Mouse (Mus musculus) left cerebral cortex, adult 11 months (tissue): ENCODE measurements at regions not wholly inside any gene's neighbourhood (a gene's known extent, or its start where the extent isn't known, plus 50 kb on each side); places are given as distances from the start of the nearest gene placed in this dataset.

ENCODE experiments used
- DNase-seq: peaks from one replicate; pipeline ENCODE4 v3.0.0; 2022; ENCODE audit warnings: low spot score

DNA sequence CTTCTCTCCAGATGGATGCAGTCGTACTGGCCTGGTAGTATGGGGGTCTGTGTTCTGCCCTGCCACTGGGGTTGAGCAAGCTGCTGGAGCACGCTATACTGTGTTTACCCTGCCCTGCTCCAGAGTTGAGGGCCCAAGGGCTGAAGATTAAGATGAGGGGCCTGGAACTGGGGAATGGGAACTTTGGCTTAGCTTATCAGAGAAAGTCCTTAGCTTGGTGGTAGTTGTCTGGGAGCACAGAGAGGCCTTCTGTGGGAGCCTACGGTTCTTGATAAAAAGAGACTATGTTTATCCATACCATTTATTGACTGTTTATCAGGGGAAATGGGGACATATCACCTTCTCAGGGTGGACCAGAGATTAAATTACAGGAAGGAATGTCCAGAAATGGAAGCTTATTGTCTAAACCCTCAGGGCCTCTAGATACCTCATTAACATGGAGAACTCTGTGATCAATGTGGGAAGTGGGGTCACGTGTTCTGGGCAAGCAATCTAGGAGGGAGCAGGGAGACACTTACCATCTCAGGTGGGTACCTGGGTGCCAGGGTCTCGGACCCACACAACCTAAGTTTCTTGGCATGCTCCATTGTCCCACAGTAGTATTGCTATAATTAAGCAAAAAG is 58.7 kb downstream of the Mycn start:
- DNase-seq, result no peak

DNA sequence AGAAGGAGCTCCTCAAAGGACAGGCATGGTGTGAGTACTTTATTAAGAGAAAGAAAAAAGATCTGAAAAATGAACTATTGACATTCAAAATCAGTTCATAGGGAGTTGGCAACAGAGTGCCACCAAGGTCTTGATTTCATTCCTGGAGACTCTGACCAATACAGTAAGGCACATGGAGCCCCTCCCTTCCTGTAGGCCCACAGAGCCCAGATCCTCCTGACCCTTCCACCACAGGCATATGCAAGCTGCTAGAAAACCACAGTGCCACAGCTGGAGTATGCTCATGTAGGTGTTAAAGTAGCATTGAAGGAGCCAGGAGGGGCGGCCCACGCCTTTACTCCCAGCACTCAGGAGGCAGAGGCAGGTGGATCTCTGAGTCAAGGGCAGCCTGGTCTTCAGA is 63.7 kb downstream of the Mycn start:
- no peak for DNase-seq

DNA sequence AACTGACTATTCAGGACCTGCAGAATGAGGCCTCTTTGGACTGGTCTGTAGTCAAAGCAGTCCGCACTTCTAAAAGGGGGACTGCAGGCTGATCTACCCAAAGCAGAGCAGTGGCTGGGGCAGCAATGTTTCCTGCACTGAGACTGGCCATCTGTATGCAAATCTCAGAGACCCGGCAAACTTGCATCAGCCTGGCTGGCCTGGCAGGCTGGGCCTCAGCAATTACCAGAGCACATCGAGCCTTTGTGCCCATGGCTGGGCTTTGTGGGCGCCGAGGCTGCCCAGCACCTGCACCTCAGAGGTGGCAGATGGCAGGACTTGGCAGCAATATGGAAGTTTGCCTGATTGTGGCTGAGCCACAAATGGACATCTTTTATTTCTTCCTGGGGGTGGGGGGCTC is 64.2 kb downstream of the Mycn start:
- DNase-seq, result no peak

DNA sequence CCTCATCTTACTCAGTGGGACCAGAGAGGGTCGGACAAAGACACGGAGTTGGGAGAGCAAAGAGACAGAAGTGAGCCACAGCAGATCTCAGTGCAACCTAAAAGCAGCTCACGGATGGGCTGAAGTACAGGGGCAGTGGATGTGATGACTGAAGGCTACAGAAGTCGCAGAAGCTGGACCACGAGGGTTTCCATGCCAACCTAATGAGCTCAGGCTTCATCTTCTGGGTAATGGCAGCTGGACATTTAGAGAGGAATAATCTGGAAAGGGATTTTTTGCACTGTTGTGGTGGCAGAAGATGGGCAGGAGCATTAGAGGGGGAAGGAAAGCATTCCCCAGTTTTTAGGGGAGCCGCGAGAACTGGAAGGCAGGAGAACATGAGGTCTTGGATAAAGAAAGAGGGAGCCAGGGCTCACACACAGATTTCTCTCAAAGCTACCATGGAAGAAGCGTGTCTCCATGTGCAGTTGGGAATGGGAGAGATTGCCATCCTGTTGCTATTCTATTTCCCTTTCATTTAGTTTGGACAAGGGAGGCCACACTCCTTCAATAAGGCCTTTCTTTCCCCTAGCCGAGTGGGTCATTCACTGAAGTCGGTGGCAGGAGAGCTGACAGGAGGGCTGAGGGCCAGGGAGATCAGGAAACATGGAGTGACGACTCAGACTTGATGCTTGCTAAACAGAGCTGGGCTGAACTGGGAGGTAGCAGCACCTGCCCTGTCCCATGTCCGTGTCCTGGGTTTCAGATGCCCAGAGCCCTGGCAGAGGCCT is 65.6 kb downstream of the Mycn start:
- no peak for DNase-seq

DNA sequence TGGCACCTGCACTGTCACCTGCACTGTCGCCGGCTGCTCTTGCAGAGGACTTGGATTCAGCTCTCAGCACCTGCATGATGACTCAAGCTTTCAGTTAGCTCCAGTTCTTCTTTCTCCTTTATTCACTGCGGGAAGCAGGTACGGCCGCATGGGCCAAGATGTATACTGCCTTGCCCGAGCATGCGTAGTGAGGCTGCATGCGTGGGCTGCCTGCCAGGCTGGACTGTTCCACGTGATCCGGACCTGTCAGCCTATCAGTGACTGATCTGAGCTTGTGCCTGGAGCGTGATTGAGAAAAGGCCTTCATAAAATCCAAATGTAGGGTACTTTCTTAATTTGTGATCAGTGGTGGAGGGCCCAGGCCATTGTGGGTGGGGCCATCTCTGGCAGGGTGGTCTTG is 68.2 kb downstream of the Mycn start:
- no peak for DNase-seq

DNA sequence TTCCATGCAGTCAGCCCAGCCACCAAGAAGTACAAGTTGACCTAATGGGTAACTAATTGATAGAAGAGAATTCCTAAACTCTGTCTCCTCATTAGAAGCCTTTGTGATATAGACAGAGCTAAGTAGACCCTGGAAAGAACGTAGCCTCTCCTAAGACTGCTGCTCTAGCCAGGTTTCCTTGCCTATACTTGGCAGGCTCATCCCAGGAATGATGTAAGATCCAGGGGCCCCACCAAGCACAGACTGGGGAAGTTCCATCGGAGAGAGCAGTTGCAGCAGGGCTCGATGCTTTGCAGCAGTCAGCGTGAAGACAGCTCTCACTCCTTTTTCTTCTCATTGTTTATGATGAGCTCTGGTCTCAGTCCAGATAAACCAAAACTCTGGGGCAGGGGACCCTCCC is 68.7 kb downstream of the Mycn start:
- no peak for DNase-seq

DNA sequence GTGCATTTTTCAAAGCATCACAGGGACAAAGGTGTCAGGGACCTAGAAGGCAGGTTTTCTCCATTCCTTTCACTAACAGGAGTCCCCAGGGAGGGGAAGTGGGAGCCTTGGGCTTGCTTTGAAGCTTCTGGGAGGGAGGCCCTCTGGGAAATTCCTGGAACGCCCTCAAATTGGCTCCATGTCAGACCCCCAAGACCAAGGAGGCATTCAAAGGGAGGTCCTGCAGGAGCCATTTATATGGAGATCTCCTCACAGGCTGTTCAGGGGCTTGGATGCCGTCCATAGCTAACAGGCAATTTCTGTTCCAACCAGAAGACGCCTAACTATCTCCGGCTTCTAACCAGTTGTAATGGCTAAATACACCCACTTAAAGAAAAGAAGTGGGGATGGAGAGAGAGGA is 70.4 kb downstream of the Mycn start:
- no peak for DNase-seq

DNA sequence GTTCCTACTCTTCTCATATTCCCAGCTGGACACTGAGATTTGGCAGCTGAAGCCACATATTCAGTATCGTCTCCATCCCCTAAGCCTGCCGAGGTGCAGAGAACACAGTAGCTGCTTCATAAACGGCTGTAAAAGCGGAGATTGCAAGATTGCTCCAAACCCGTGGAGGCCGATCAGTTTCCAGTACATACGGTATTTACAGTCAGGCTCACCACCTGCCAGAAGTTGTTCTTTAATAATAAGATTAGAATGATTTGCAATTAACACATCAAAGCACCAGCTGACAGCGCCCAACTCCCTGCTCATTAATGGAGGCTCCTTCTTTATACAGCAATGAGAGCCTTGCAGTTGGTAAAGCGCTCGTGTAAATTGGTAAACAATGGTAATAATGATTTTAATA is 75.1 kb downstream of the Mycn start:
- DNase-seq, result no peak

DNA sequence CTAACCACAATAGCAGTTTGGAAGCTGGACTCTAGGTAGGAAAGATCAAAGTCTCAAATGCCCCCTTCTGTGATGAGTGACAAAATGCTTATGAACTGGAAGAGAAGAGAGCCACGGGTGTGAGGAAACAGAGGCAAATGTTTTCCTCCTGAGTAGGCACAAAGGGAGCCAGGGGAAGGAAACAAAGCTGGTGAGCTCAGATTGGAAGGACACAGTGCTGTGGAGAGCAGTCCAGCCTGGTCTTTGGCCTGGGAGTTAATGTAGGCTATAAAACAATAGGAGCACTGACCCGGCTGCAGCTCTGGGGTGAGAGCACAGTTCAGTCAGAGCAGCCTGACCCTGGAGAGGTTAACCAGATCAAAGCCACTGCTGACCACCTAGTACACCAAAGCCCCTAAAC is 91.0 kb downstream of the Mycn start:
- no peak for DNase-seq

DNA sequence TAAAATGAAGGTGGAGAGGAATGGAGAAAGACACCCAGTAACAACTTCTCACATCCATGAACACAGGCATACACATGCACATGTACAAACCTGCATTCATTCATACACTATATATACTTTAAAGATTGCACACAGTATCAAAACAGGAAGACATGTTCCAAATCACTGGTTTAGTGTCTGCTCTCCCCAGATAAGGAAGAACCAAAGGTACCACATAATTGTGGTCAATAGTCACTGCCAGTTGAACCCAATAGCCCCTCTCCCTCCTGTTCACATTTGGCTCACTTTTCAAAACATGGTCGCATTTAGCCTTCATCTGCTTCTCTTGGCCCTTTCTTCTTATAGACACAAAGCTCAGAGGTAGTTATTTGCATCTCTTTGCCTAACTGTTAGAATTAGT is 95.0 kb downstream of the Mycn start:
- no peak for DNase-seq

DNA sequence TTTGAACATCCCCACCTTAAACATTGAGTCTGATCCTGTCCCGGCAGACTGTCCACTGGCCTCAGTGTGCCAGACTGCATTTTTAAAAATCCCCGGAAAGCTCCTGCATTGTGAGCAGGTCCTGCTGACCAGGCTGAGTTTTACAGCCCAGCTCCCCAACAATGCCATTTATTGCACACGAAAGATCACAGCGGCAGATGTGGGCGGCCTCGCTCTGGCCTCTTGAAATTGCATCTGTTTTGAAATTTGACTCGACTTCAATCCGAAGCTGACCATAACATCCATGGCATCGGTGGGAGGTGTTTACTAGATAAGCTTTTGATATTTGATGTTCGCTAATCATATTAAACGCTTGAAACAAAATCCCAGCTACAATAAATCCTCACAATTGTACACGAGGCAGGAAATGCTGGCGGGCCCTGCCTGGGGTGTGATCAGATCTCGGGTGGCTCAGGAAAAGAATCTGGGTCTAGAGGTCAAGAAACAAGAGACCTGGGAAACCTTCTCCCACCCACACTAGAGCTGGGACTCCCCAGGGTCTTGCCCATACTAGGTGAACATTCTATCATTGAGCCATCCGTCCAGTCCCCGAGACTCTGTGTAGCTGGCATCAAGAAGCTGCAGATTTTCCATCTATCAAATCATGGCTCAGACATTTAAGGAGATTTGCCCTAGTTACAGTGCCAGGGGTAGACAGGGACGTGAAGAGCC is 99.3 kb downstream of the Mycn start:
- DNase-seq, result no peak

DNA sequence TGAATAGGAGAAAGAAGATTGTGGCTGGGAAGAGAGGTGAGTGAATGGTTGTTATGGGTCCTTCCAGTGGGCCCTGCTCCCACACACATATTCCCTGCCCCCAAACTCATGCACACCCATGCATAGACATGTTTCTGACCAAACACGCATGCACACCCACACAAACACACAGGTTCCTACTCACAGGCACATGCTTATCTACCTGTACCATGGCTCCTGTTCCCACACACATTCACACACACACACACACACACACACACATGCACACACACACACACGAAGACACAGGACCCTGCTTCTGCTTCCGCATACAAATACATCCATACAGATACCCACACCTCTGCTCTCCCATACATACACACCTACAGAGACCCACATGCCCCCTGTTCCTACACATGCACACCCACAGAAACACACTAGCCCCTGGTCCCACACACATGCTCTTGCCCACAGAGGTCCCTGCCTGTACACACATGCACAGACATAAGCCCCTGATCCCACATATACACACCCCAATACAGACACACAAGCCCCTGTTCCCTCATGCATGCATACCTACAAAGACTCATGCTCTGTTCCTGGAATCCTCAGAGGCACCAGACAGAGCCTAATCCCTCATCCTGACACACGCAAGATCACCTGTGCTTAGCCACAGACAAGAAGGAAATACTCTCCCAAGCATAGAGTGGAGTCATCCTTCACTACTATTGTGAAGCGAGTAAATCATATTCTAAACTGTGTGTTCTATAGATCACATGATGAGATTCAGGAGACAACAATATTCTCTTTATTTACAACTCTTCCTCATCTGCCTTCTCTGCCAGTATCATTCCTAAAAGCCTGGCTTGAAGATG is 100.1 kb downstream of the Mycn start:
- DNase-seq, result no peak

DNA sequence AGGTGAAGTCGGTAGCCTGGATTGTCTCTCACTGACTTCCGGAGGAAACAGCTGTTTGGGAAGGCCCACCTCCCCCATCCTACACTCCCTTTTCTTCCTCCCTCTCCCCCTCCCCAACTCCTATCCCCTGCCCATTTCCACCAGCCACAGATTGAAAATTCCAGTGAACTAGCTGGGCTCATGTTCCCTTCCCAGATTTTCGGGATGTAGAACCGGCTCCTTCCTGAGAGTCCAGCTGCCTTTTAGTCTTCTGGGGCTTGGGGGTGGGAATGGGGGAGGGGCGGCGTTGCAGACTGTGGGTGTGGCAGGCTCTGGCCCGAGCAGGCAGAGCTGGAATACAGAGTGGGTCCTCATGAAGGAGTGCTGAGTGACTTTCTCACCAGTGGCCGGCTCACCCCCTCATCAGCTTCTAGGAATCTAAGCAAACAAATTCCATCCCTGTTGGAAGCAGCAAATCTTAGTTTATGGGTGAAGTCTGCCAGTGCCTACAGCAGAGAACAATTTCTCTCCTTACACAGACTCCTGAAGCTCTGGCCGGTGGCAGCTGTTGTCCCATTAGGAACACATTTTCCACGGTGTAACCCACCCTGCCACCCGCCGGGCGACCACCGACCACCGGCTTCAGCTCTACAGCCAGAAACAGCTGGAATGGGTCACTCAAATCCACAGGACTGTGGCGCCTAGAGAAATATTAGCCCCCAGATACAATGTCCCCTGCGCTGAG is 100.9 kb downstream of the Mycn start:
- no peak for DNase-seq

DNA sequence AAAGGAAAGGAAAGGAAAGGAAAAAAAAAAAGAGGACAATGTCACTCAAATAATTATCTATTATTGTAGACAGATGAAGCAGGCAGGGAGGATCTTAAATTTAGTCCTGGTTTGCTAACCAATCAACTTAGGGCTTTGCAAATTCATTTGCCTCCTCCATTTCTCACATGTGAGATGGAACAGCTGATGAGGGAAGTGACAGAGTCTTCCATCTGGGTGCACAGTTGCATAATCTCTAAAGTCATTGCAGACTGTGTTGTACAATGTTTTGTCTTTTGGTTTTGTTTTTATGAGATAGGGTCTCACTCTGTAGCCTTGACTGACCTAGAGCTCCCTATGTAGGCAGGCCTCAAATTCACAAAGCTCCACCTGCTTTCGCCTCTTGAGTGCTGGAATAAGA is 103.9 kb downstream of the Mycn start:
- no peak for DNase-seq

DNA sequence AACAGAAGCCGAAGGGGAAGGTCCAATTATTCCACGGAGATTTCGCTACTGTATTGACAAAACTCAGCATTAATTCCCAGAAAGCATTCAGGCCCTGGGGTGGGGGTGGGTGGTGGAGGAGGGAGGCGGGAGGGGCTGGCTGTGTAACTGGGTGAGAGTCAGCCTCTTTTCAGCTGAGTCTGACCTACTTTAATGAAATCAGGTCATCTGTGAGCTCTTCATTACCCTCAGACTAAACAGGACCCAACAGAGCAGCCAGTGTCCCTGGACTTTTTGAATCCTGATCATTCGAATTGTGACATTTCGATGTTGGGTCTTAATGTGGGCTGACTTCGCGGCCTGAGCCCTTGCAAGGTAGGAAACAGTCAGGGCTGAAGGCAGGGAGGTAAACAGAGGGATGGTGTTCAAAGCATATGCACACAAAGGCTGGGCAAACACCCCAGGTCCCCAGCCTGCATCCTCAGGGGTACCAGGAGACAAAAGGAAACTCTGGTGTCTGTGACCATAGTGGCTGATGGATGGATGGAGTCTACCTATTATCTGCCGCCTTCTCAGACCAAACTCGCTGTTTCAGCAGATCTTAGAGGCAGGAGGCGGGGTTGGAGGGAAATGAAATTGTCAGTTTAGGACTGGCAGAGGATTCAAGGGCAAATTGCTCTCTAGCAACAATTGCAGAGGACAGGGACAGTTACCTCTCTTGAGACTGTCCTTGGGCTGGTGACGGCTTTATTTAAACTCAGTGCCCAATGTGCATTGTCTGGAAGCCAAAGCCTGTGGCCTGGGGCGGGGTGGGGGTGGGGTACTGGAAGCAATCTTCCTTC is 113.7 kb downstream of the Mycn start:
- DNase-seq, result no peak

DNA sequence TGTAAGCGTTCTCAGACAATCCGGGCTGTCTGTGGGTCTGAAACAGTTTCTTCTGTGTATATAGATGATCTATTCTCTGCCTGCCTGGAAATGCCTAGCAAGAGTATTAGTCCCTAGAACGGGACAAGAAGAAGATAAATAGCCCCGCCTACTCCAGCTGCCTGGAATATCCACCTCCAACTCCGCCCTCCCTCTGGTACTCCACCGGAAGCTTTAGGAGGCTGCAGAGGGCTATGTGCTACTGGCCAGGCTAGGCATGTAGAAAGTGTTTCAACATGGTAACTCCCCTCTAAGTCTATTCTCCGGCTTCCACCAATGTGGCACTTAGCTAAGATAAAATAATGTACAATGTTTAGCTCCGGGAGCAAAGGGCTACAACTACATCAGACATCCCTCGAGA is 114.3 kb downstream of the Mycn start:
- no peak for DNase-seq

DNA sequence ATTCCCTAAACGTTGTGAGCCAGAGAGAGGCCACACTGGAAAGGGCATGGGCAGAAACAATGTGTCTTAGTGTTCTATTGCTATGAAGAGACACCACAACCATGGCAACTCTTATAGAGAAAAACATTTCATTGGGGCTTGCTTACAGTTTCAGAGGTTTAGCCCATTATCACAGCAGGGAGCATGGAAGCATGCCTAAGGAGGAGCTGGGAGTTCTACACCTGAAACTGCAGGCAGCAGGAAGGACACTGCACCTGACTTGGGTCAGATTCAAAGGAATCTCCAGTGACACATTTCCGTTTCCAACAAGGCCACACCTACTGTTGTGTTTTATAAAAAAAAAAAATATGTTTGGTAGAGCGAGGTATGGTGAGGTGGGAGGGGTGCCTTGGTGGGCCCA is 115.3 kb downstream of the Mycn start:
- no peak for DNase-seq

DNA sequence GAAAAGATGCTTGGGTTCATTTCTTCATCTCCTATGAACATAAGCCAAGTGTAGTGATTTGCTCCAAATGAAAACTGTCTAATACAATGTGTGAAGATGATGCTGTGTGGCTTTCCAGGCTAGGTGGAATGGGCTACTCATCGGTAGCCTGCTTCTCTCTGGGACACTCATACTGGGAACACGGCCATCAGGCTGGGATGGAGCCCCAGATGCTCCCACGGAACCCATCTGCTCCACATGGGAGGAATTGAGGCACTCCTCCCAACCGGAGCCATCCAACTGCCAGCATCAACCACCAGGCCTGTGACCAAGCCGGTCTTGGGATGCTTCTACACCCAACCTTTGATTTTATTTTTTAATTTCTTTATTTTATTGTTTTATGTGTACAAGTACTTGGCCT is 115.9 kb downstream of the Mycn start:
- DNase-seq, result no peak

DNA sequence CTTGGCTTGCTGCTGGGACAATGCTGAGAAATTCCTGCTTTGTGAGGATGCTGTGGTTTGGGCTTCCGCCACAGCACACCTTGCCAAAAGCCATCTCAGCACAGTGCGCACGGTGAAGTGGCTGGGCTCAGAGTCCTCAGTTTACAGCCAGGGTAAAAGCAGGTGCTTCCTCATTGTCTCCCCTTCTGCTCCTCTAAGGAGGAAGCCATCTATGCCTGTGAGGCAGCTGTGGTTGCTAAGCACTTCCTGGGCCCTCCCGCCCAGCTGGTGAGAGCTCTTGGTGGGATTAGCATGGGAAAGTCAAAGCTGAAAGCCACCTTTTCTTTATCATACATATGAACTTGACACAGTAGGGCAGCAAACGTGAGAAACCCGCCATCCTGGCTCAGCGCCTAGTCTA is 120.2 kb downstream of the Mycn start:
- DNase-seq, result no peak

DNA sequence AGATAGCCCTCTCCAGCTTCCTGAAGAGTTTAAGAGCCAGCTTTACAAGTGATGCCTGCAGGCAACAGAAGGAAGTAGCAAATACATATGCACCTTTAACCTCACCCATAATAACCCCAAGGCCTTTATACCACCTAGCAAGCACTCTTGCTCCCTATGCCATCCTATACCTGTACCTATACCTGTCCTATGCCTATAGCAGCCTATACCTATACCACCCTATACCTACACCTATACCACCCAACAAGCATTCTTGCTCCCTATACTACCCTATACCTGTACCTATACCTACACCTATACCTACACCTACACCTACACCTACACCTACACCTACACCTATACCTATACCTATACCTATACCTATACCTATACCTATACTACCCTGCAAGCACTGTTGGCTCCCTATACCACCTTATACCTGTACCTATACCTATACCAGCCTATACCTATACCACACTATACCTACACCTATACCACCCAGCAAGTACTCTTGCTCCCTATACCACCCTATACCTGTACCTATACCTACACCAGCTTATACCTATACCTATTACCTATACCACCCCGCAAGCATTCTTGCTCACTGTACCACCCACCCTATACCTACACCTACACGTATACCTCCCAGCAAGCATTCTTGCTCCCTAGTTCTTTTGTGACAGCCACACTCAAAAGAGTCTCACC is 120.9 kb downstream of the Mycn start:
- no peak for DNase-seq
